Mouse (Mus musculus) kidney, adult 11 months (tissue): ENCODE results near the gene Cnot2.

Experiments
- DNase-seq: peaks from one replicate; pipeline ENCODE4 v3.0.0; 2022

The Cnot2 gene

DNA sequence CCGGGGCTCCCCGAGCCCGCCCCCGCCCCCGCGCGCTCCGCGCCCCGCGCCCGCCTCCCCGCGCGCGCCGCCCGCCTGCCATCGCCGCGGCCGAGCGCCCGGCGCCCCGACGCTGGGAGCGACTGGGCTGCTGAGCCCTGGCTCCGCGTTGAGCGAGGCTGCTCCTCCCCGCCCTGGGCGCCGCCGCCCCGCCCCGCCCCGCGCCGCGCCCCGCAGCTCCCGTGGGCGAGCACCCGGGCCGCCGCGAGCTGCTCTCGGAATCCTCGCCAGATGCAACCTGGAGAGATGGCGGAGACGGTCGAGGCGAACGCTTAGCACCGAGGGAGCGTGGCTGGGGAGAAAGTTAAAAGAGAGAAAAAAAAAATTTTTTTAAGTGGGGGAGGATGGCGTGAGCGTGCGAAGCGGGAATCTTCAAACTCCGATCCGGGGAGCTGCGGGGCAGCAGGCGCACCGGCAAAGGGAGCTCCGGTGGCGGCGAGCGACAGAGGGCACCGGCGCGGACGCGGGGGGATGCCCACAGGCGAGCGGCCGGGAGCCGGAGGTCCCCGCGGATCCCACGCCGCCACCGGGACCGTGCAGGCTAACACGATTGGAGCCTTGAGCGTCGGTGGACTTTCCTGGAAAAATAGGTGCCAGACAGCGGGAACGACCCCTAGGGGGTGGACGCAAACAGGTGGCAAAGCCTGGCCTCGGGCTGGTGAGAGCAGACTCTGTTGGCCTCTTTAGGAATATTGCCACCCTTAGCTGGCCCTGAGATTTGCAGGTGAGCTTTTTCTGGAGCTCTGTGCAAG is 107.4 kb downstream of the Cnot2 start, which contains the start of gene Kcnmb4:
Gene Kcnmb4, minus strand, starts transcription at position 120 of the 791 bp plus-strand sequence.
- no peak for DNase-seq

DNA sequence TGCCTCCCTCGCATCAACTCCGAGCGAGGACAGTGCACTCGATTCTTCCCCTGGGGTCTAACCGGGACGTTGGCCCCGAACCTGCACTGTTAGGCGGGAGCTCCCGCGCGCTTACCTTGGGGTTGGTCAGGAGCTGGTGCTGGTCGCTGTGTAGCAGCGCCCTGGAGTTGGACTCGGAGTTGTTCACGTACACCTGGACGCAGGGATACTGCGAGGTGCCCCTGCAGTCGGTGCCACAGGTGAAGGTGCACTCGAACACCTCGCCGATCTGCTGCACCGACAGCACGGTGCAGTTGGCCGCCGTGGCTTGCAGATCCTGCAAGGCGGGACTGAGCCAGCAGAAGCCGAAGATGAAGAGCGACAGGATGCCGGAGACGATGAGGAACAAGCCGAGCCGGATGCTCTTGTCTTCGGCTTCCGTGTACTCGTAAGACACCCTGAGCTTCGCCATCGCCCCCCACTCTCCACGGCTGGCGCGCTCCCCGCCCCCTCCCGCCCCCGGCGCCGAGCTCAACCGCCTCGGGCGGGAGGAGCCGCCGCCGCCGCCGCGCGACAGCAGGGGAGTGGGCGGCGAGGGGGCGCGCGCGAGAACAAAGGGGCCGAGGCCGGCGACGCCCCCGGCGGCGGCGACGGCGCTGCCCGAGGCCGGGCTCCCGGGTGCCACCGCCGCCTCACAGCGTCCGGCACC is 108.1 kb downstream of the Cnot2 start:
- DNase-seq: no peak

DNA sequence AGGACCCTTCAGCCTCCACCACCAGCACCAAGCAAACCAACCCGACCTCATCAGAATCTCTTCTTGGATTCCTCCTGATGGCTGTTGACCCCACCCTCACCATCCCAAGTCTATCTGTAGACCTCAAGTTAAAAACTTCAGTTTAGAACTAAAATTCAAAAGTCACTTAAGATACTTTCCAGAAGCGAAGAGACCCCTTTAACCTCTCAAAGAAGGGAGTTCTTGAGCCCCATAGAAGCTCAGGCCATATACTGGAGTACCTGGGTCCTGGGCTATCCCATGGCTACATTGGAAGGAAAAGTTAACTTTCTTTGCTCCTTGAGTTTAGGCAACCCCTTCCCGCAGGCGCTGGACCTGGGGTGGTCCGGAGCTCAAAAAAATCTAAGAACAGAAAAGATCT is 108.7 kb downstream of the Cnot2 start:
- no peak for DNase-seq

- no peak for DNase-seq
These were observed 110.9 kb downstream of the Cnot2 start for GRCm38 (mm10) chr10:116470306-116470925.

DNA sequence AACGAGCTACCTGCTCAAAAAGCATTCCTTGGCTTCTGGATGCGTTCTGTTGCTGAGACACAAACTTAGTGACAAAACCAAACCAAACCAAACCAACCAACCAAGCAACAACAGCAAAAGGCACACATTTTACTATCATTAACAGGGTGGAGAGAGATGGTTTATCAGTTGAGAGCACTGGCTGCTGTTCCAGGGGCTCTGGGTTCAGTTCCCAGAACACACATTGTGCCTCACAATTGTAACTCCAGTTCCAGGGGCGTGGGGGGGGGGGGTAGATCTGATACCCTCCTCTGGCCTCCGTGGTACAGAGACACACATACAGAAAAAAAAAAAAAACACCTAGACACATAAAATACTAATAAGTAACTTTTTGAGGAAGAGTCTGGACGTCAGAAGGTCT is 113.2 kb downstream of the Cnot2 start:
- no peak for DNase-seq

GRCm38 (mm10) chr10:116463753-116464345 is 117.5 kb downstream of the Cnot2 start:
- no peak for DNase-seq

DNA sequence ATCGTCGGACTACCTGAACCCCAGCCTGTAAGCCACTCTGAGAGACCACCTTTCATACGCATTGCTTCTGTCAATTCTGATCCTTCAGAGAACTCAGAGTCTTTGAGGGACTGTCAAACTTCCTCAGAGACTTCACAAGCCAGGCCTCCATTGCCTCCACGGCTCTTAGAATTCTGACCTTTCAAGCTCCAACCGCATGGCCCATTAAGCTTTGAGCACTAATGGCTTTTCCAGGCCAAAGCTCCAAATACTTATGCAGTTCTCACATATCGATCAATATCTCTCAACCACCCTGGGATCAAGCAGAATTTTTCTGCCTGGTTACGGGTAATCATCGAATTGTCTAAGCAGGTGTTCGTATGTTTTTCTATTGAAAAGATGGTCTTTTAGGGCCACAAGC is 119.9 kb downstream of the Cnot2 start:
- DNase-seq: no peak

DNA sequence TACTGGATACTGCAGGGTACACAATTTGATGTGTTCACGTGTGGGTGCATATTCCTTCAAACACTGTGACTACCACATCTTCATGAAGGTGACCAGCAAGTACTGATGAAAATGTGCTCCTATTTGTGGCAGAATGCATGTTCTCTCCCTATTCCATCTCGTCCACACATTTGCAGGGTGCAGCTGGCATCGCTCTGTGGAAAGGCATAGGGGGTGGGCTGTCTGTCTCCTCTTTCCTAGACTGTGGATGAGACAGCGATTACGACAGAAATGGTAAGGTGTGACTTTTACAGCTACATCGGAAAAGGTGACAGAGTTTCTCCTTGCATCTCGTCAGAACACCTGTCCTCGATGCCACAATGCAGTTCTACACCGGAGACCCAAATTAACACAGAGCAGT is 122.5 kb downstream of the Cnot2 start:
- no peak for DNase-seq

GRCm38 (mm10) chr10:116452771-116453170 is 128.5 kb downstream of the Cnot2 start:
- DNase-seq: no peak

- no peak for DNase-seq
These were observed 130.7 kb downstream of the Cnot2 start for GRCm38 (mm10) chr10:116450621-116451020.

DNA sequence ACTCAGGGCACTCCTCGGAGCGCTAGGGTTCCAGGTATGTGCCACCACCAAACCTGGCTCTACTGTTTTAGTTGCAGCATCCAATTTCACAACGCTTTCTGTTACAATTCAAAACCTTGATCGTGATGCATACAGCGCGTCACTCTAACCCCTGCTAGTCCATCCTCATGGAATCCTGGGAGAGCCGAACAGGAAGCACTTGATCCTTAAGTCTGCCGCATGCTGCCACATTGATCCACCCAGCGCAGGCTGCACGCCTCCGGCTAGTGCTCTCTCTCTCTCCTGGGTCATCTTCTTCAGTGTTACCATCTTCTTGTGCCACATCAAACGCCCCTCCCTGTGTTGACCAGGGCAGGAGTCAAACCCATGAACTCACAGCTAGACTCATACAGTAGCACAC is 133.1 kb downstream of the Cnot2 start:
- no peak for DNase-seq

- DNase-seq: no peak
These were observed 134.1 kb downstream of the Cnot2 start for GRCm38 (mm10) chr10:116447176-116447575.

GRCm38 (mm10) chr10:116446040-116446439 is 135.3 kb downstream of the Cnot2 start:
- DNase-seq: no peak

GRCm38 (mm10) chr10:116444826-116445225 is 136.5 kb downstream of the Cnot2 start:
- no peak for DNase-seq

GRCm38 (mm10) chr10:116444371-116444770 is 136.9 kb downstream of the Cnot2 start:
- DNase-seq: no peak

- no peak for DNase-seq
These were observed 140.4 kb downstream of the Cnot2 start for GRCm38 (mm10) chr10:116440946-116441345.

- no peak for DNase-seq
These were observed 141.2 kb downstream of the Cnot2 start for GRCm38 (mm10) chr10:116440088-116440487.

GRCm38 (mm10) chr10:116435455-116435854 is 145.9 kb downstream of the Cnot2 start:
- no peak for DNase-seq
